In genomic region chr15:101196079-101196795, GRCm38 (mm10) we compare ENCODE assay signal across 19 mouse cellular contexts. TPM values are rescaled to one million over a fixed set of nuclear protein-coding genes. Genes with fewer than 3 reads are reported as not detected.
DNase-seq lines count a peak whose midpoint lies in the region; ATAC-seq and TF ChIP-seq lines count a peak whose summit lies in the region.
"Had no signal": no experiment of that assay in that cellular context is flagged by ENCODE, and none has a peak within 500 bp of the region (broad histone marks: within the 10 kb centered on the region; RNA-seq: fewer than 3 reads in every experiment).

No protein-coding gene starts in this region.

- ATAC-seq in hindbrain, embryonic 14.5 days (ENCODE audit: low FRiP score) = no peak
- ATAC-seq in hindbrain, embryonic 13.5 days (ENCODE audit: low FRiP score) = no peak
- no peak for ATAC-seq in G1E (ENCODE audit: extremely low read depth, insufficient number of reproducible peaks, low FRiP score, poor library complexity, severe bottlenecking)
- ATAC-seq in liver, embryonic 16.5 days (ENCODE audit: low read depth) = no peak
- no peak for ATAC-seq in granulocyte monocyte progenitor cell, adult 5-6 weeks (replicated peaks; ENCODE audit: poor library complexity, severe bottlenecking)
- ATAC-seq: midbrain, embryonic 13.5 days had no signal

- no peak overlapping the region for H3K4me2 ChIP-seq in hindbrain, embryonic 14.5 days (replicated peaks)
- no peak overlapping the region for H3K4me2 ChIP-seq in hindbrain, embryonic 13.5 days
- no peak overlapping the region for H3K4me2 ChIP-seq in liver, embryonic 16.5 days (ENCODE audit: low read depth, low read length)
- H3K4me2 ChIP-seq: forebrain, embryonic 12.5 days; limb, embryonic 13.5 days; midbrain, embryonic 13.5 days; neural tube, embryonic 12.5 days; stomach, embryonic 15.5 days had no signal

- 0 out of 2 replicates have a peak, but pooled peaks have one; percentile 4 for TF ChIP-seq CTCF in lung, adult 2 months (IDR thresholded peaks at IDR 0.05; ENCODE audit: insufficient read depth, low read length)
- TF ChIP-seq CTCF in G1E (IDR thresholded peaks at IDR 0.05; ENCODE audit: low read depth, low read length) = no peak

- peak; percentile 39 for DNase-seq in hindbrain, embryonic 14.5 days (ENCODE audit: low spot score)
- DNase-seq in lung, adult 2 months = no peak
- no peak for DNase-seq in lung, postnatal 14 days
- no peak for DNase-seq in G1E (ENCODE audit: low spot score)
- no peak for DNase-seq in cerebellum, postnatal 36 days
- DNase-seq: cerebellum, adult 9-10 months; embryo, embryonic 11 days; gastrocnemius, postnatal 36 days; heart, postnatal 10 days; lung, postnatal 10 days had no signal

- no peak for TF ChIP-seq POLR2A in lung, adult 2 months (IDR thresholded peaks at IDR 0.05; ENCODE audit: borderline replicate concordance, extremely low read depth, low read depth, low read length)

- H3K27me3 ChIP-seq in hindbrain, embryonic 14.5 days (ENCODE audit: control insufficient read depth, insufficient read depth, low read length) = no peaks in the 10 kb centered on the region
- no peaks in the 10 kb centered on the region for H3K27me3 ChIP-seq in hindbrain, embryonic 13.5 days
- H3K27me3 ChIP-seq in G1E (ENCODE audit: insufficient read depth, low read length) = no peaks in the 10 kb centered on the region
- no peaks in the 10 kb centered on the region for H3K27me3 ChIP-seq in liver, embryonic 16.5 days (ENCODE audit: control insufficient read depth, insufficient read depth, low read depth, low read length)
- H3K27me3 ChIP-seq: limb, embryonic 13.5 days; midbrain, embryonic 13.5 days; neural tube, embryonic 12.5 days; stomach, embryonic 15.5 days had no signal

- no peak overlapping the region for H3K4me3 ChIP-seq in hindbrain, embryonic 14.5 days (replicated peaks; ENCODE audit: low read length)
- no peak overlapping the region for H3K4me3 ChIP-seq in hindbrain, embryonic 13.5 days
- H3K4me3 ChIP-seq in lung, adult 2 months (replicated peaks; ENCODE audit: extremely low read depth, low read depth, low read length) = no peak overlapping the region
- peak overlapping the region; percentile 39 for H3K4me3 ChIP-seq in G1E (ENCODE audit: low read depth, low read length)
- H3K4me3 ChIP-seq in liver, embryonic 16.5 days (ENCODE audit: low read depth, low read length) = no peak overlapping the region
- H3K4me3 ChIP-seq: forebrain, embryonic 12.5 days; heart, embryonic 10.5 days; limb, embryonic 13.5 days; midbrain, embryonic 13.5 days; neural tube, embryonic 12.5 days; stomach, embryonic 15.5 days had no signal

- no peak overlapping the region for H3K9ac ChIP-seq in hindbrain, embryonic 14.5 days
- H3K9ac ChIP-seq in hindbrain, embryonic 13.5 days = no peak overlapping the region
- H3K9ac ChIP-seq in liver, embryonic 16.5 days (ENCODE audit: low read depth, low read length) = no peak overlapping the region
- H3K9ac ChIP-seq: forebrain, embryonic 12.5 days; limb, embryonic 13.5 days; midbrain, embryonic 13.5 days; neural tube, embryonic 12.5 days; stomach, embryonic 15.5 days had no signal

- H3K36me3 ChIP-seq in hindbrain, embryonic 14.5 days (replicated peaks; ENCODE audit: control insufficient read depth, insufficient read depth) = peaks cover 67% of the 10 kb centered on the region
- peaks cover 72% of the 10 kb centered on the region for H3K36me3 ChIP-seq in hindbrain, embryonic 13.5 days
- no peaks in the 10 kb centered on the region for H3K36me3 ChIP-seq in G1E (replicated peaks)
- peaks cover 11% of the 10 kb centered on the region; the same call in 1 of the 2 replicates for H3K36me3 ChIP-seq in liver, embryonic 16.5 days (ENCODE audit: control insufficient read depth, insufficient read depth)

- H3K4me1 ChIP-seq in hindbrain, embryonic 14.5 days (replicated peaks; ENCODE audit: control insufficient read depth, insufficient read depth, low read length) = peaks cover 9% of the 10 kb centered on the region; the same call in 1 of the 2 replicates
- H3K4me1 ChIP-seq in hindbrain, embryonic 13.5 days (replicated peaks) = peaks cover 34% of the 10 kb centered on the region
- H3K4me1 ChIP-seq in lung, adult 2 months (ENCODE audit: control insufficient read depth, insufficient read depth, low read length) = peaks cover 14% of the 10 kb centered on the region
- no peaks in the 10 kb centered on the region for H3K4me1 ChIP-seq in G1E (ENCODE audit: insufficient read depth, low read depth, low read length)
- H3K4me1 ChIP-seq in liver, embryonic 16.5 days (ENCODE audit: control insufficient read depth, low read depth, low read length) = peaks cover 31% of the 10 kb centered on the region

- no peak overlapping the region for H3K27ac ChIP-seq in hindbrain, embryonic 14.5 days
- H3K27ac ChIP-seq in hindbrain, embryonic 13.5 days = no peak overlapping the region
- peak overlapping the region; percentile 33; the same call in 1 of the 2 replicates for H3K27ac ChIP-seq in liver, embryonic 16.5 days (ENCODE audit: low read length)
- H3K27ac ChIP-seq: forebrain, embryonic 12.5 days; heart, embryonic 10.5 days; limb, embryonic 13.5 days; midbrain, embryonic 13.5 days; neural tube, embryonic 12.5 days had no signal

- H3K9me3 ChIP-seq in hindbrain, embryonic 14.5 days (ENCODE audit: control insufficient read depth, low read length) = no peaks in the 10 kb centered on the region
- H3K9me3 ChIP-seq in hindbrain, embryonic 13.5 days = no peaks in the 10 kb centered on the region
- peaks cover 91% of the 10 kb centered on the region for H3K9me3 ChIP-seq in G1E (replicated peaks)
- no peaks in the 10 kb centered on the region for H3K9me3 ChIP-seq in liver, embryonic 16.5 days (replicated peaks; ENCODE audit: control insufficient read depth, low read length)
- H3K9me3 ChIP-seq: forebrain, embryonic 12.5 days; heart, embryonic 10.5 days; neural tube, embryonic 12.5 days; stomach, embryonic 15.5 days had no signal

- 95% methylated on average over 8 of the region's 8 CpGs for WGBS in hindbrain, embryonic 14.5 days
- WGBS in hindbrain, embryonic 13.5 days = 92% methylated on average over 8 of the region's 8 CpGs
- WGBS in lung, adult 2 months = 88% methylated on average over 8 of the region's 8 CpGs
- WGBS in liver, embryonic 16.5 days (ENCODE audit: insufficient replicate concordance) = 71% methylated on average over 8 of the region's 8 CpGs

RNA-seq across cellular contexts. Expression of gene Acvr1b, which starts 22.4 kb away (rescaled TPM):
- polyA plus RNA-seq in hindbrain, embryonic 14.5 days (2014; fragmentation: Nextera tagmentation; extraction: Ambion mirVana) = 30.0 and 35.7 TPM in 2 replicates
- 19.6 and 20.5 TPM in 2 replicates for polyA plus RNA-seq in hindbrain, embryonic 13.5 days (2015; fragmentation: Nextera tagmentation; extraction: Ambion mirVana)
- 45.8 and 57.2 TPM in 2 replicates for polyA plus RNA-seq in lung, adult 2 months (2012; rRNA removed)
- total RNA-seq in G1E (2014; fragmentation: Nextera tagmentation) = not detected in 2 replicates
- total RNA-seq in G1E (2017) = under 0.01 and 0.12 TPM in 2 replicates
- not detected in 2 replicates for polyA plus RNA-seq in G1E (2012)
- polyA plus RNA-seq in liver, embryonic 16.5 days (2015; fragmentation: Nextera tagmentation; extraction: Ambion mirVana) = 2.0 and 2.1 TPM in 2 replicates
- total RNA-seq in granulocyte monocyte progenitor cell, adult 5-6 weeks (2014; fragmentation: Nextera tagmentation) = 6.9 and 8.7 TPM in 2 replicates
- 6.9 and 9.9 TPM in 2 replicates for total RNA-seq in granulocyte monocyte progenitor cell, adult 5-6 weeks (2017)

RNA-seq across cellular contexts. Expression of gene Grasp, which starts 27.8 kb away (rescaled TPM):
- polyA plus RNA-seq in hindbrain, embryonic 14.5 days (2014; fragmentation: Nextera tagmentation; extraction: Ambion mirVana) = 1.6 and 2.5 TPM in 2 replicates
- polyA plus RNA-seq in hindbrain, embryonic 13.5 days (2015; fragmentation: Nextera tagmentation; extraction: Ambion mirVana) = 1.7 and 1.8 TPM in 2 replicates
- 36.6 and 58.8 TPM in 2 replicates for polyA plus RNA-seq in lung, adult 2 months (2012; rRNA removed)
- not detected in 2 replicates for total RNA-seq in G1E (2014; fragmentation: Nextera tagmentation)
- total RNA-seq in G1E (2017) = 0.16 TPM in 1 of 2 replicates, not detected in the other
- polyA plus RNA-seq in G1E (2012) = 0.04 and 0.09 TPM in 2 replicates
- polyA plus RNA-seq in liver, embryonic 16.5 days (2015; fragmentation: Nextera tagmentation; extraction: Ambion mirVana) = 0.36 and 0.54 TPM in 2 replicates
- total RNA-seq in granulocyte monocyte progenitor cell, adult 5-6 weeks (2014; fragmentation: Nextera tagmentation) = 3.2 and 4.1 TPM in 2 replicates
- 0.26 and 1.0 TPM in 2 replicates for total RNA-seq in granulocyte monocyte progenitor cell, adult 5-6 weeks (2017)

RNA-seq across cellular contexts. Expression of gene Nr4a1, which starts 57.8 kb away (rescaled TPM):
- polyA plus RNA-seq in hindbrain, embryonic 14.5 days (2014; fragmentation: Nextera tagmentation; extraction: Ambion mirVana) = 5.0 and 5.1 TPM in 2 replicates
- 4.9 and 5.0 TPM in 2 replicates for polyA plus RNA-seq in hindbrain, embryonic 13.5 days (2015; fragmentation: Nextera tagmentation; extraction: Ambion mirVana)
- 40.0 and 43.4 TPM in 2 replicates for polyA plus RNA-seq in lung, adult 2 months (2012; rRNA removed)
- total RNA-seq in G1E (2014; fragmentation: Nextera tagmentation) = not detected in 2 replicates
- not detected in 2 replicates for total RNA-seq in G1E (2017)
- 0.04 TPM in 1 of 2 replicates, not detected in the other for polyA plus RNA-seq in G1E (2012)
- 0.67 and 0.69 TPM in 2 replicates for polyA plus RNA-seq in liver, embryonic 16.5 days (2015; fragmentation: Nextera tagmentation; extraction: Ambion mirVana)
- 1.4 and 4.0 TPM in 2 replicates for total RNA-seq in granulocyte monocyte progenitor cell, adult 5-6 weeks (2014; fragmentation: Nextera tagmentation)
- total RNA-seq in granulocyte monocyte progenitor cell, adult 5-6 weeks (2017) = 2.4 and 4.1 TPM in 2 replicates

Comparison
In these comparisons a context has a peak if more than half of its experiments do, and no peak if none do; other contexts are left out.
1. RNA of gene Grasp, which starts 27.8 kb away (polyA plus RNA-seq): 36.6 to 58.8 TPM in lung, adult 2 months; 1.7 to 1.8 TPM in hindbrain, embryonic 13.5 days, 1.6 to 2.5 TPM in hindbrain, embryonic 14.5 days, 0.36 to 0.54 TPM in liver, embryonic 16.5 days and 0.04 to 0.09 TPM in G1E; every median in the first group is over 10 times any median in the second.